Mouse (Mus musculus) frontal cortex, adult 2 months (tissue): ENCODE measurements around the gene Tmem150a. TPM values are rescaled to one million over a fixed set of nuclear protein-coding genes. Genes with fewer than 3 reads are reported as not detected.

Experiments used
- DNase-seq, 2 experiments: peaks; one replicate each; pipeline ENCODE4 v3.0.0; 2022; ENCODE audit warnings: low spot score in 1 of 2; ENCODE audit errors: extremely low spot score in 1 of 2
- polyA plus RNA-seq: library from polyadenylated mRNA; depleted of rRNA; stranded (reverse); fragments of >200 nt; gene quantifications from 2 replicates; pipeline ENCODE4 v1.2.3, GENCODE M21; 2012

The Tmem150a gene
- polyA plus RNA-seq, 1 experiment: 33.5 TPM

DNA sequence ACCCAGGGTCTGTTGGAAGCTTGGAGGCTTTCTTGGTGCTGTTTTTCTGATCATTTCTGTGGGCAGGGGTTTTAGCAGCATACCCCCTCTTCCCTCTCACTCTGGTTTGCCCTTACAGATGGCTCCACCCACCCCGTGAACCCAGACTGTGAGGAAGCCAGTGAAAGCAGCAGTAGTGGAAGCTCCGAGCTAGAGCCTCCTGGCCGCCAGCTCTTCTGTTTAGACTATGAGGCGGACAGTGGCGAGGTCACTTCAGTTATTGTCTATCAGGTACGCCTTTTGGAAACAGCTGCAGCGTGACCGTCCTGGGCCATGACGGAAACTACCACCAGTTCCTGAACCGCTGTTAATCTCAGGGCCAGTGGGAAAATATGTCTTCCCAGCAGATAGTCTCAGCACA is 6.8 kb upstream of the Tmem150a start:
- DNase-seq: no peak

DNA sequence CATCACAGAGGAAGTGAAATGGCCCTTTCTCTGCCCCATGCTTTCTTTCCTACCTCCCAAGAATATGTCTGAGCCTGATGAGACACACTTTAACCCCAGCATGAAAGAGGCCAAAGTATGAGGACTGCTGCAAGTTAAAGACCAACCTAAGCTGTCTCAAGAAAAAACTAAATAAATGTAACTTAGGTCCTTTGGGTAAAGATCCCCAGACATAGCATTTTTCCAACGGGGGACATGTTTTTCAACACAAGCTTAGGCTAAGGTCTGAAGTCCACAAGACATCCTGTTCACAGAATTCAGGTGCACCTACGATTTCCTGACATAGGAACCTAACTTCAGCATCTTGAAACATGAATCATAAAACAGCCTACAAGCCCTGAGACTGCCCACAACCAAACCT is 5.0 kb upstream of the Tmem150a start:
- no peak for DNase-seq

DNA sequence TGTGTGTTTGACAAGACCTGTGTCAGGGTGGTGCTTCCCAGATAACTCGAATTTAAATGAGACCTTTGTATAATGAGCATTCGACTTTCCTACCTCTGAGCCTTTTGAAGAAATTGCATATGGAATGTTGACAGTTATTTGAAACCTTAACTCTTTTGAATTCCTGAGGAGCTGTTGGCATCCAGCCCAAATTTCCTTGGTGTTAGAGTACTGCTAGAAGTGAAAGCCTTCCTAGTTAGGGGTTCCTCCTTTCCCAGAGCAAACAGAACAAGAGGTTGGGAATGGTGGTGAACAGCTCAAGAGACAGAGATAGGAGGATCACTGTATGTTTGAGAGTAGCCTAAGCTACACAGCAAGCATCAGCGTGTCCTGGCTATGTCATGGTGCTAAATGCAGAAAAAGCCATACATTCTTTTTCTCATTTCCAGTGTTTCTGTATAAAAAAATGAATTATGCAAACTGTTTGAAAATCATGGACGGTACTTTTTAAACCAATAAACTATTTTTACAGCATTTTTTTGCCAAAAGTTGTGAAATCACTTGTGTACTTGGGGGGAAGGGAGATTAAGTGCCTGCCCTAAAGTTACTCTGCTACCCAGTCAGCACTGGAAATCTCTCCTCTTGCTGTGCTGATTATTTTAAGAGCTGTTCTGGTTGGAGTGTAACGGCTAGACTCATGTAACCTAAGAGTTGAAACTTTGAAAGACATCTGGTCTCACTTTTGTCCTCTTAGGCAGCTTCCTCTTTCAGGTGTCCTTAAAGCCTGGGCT is 2.4 kb upstream of the Tmem150a start:
- DNase-seq: no peak

DNA sequence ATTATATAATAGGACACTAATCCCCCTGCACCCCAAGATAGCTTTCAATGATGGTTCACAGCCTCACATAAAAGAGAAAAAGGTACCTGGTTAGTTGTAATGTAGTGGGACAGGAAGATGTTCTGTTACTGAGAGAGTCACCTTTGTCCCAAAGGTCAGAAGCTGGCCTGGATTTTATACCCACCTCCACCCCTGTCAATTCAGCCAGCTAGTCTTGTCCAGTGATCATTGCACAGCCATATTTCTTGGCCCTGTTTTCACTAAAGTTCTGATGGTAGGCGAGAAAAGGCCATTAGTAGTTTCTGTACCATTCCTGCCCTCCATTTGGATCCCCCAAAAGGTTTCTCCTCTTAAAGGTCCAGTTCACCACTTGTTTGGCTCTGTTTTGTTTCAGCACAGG is 1.2 kb upstream of the Tmem150a start:
- DNase-seq: no peak

DNA sequence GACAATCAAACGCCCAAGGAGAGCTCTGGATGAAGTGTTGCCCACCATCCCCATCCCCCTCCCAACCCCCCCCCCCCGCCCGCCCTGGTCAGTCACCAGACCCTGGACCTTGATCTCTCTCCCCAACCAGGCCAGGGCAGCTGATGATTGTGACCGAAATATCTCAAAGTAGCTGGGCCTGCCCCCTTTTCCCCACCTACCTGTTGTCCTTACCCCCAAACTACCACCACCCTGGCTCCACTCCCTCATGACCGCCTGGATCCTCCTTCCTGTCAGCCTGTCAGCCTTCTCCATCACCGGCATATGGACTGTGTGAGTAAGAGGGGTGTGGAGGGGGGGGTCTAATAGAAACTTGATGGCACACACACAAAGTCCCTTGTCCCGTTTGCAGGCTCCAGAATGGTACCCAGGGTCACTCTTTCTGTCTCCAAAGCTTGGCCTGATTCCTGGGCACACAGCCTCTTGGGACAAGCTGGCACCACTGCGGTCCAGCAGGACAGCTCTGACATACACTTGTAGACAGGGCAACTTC is 820 bp downstream of the Tmem150a start:
- DNase-seq: no peak

DNA sequence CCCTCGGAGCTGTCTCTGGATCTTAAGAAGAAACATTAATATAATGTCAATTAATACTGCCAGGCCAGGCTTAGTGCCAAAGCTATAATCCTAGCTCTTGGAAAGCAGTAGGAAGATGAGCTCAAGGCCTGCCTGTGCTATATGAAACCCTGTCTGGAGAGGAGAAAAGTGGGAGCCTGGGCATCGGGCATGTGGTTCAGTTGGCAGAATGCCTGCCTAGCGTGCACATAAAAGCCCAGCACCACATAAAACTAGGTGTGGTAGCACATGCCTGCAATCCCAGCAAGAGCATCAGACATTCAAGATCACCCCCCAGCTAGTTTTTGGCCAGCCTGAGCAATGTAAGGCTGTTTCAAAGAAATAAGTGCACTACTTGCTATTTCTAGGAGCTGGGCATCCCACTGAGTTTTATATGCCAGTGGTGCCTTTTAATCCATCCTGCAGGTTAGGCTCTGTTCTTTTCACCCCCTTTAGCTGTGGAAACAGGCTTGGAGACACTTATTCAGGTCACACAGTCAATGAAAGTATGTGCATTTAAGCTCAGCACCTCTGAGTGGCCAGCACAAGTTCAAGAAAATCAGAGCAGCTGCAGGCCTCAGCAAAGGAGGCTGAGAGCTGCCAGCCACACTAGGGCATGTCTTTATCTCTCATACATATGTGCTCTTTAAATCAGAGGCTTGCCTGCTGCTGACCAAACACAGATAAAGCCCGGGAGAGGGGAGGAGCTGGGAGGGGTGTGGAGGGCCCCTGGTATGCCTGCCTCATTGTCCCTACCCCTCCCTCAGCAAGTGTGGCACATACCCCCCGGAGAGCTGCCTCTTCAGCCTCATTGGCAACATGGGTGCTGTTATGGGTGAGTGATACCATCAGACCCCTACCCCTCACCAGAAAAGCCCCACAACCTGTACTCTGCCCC is 2.2 kb downstream of the Tmem150a start:
- no peak for DNase-seq

DNA sequence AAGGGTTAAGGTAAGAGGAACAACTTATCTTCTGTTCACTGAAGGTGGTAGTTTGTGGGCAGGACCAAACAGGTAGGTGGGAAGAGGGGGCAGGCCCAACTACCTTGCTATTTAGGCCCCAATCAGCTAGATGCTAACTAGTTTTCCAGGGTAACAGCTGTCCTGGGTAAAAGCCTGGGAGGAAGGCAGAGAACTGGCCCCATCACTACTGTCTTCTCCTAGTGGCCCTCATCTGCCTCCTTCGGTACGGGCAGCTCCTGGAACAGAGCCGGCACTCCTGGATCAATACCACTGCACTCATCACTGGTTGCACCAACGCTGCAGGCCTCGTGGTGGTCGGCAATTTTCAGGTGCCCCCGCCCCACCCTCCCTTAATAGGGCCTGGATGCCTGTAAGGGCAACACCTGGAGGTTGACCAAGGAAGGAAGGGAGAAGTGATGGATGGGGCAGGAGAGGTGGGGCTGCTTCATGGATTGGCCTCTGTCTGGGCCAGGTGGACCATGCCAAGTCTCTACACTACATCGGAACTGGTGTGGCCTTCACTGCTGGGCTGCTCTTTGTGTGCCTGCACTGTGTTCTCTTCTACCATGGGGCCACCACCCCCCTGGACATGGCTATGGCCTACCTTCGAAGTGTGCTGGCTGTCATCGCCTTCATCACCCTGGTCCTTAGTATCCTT is 3.0 kb downstream of the Tmem150a start:
- no peak for DNase-seq

DNA sequence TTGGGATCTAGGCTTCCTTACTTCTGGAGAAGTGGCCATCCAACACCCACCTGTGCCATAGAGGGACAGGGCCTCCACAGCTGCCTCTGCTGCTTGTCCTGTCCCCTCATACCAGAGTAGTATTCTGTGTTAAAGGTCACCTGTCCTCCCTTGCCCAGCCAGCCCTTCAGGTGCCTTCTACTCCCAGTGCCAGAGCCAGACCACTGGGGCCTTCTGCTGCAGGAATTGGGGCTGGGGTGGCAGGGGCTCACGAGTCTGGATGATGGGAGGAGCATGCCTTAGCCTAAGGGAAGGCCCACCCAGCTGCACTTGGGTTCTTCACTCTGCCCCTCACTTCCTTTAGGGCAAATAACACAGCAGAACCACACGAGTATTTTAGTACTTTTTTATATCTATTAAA is 4.1 kb downstream of the Tmem150a start:
- no peak for DNase-seq

DNA sequence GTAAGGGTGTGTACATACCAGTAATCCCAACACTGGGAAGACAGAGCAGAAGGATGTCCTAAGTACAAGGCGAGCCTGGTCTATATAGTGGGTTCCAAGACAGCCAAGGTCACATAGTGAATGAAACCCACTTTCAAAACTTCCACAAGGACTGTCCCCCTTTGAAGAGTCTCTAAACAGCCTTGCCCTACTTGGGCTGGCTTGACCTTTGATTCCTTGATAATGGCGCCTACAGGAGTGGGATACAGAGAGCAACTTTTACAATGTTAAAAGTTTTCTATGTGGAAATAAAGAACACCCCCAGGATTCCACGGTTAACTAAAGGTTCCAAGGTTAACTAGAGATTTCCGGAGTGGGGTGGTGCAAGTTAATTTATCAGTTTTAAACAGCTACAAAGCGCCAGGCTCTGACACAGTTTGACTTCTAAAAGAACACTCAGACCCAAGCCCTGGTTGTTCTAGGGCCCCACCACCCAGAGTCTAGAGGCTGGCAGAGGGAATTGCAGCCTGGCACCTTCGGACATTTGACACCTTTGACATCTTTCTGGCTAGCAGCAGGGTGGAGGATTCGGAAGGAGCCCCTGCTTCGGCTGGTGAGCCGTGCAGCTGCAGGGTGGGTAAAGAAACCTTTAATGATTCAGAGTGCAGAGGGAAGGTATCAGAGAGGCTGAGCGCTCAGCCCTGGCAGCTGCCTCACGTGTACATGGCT is 4.8 kb downstream of the Tmem150a start:
- no peak for DNase-seq

DNA sequence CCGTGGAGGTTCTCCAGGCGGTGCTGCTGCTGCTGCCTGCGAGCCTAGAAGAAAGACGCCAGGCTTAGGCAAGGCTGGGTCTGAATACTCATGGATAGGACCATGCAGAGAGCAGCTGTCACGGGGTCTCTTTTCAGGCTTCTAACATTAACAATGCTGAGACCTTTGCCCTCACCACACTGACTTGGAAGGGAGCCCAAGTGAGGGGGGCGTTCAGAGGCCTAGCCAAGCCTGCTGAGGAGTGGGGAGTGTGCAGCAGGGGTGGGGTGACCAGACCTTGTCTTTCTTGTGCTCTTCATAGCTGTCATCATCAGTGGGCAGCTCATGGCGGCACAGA is 5.3 kb downstream of the Tmem150a start:
- no peak for DNase-seq

DNA sequence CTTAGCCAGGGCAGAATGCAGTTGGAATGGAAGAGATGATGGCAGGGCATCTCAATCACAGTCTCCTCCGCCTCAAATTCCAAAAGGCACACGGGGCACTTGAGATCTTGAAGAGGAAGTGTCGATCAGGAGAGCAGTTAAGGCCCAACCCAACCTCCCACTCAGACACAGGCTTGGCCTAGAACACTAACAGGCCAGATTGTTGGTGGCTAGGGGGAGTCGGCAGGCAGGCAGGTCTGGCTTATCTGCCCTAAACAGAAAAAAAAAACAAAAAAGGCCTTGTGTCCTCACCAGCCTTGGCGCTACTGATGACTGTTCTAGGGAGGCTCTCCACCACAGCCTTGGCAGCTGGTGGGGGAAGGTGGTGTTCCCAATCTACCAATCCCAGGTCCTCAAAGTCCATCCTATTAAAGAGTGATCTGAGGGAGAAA is 5.9 kb downstream of the Tmem150a start:
- no peak for DNase-seq

DNA sequence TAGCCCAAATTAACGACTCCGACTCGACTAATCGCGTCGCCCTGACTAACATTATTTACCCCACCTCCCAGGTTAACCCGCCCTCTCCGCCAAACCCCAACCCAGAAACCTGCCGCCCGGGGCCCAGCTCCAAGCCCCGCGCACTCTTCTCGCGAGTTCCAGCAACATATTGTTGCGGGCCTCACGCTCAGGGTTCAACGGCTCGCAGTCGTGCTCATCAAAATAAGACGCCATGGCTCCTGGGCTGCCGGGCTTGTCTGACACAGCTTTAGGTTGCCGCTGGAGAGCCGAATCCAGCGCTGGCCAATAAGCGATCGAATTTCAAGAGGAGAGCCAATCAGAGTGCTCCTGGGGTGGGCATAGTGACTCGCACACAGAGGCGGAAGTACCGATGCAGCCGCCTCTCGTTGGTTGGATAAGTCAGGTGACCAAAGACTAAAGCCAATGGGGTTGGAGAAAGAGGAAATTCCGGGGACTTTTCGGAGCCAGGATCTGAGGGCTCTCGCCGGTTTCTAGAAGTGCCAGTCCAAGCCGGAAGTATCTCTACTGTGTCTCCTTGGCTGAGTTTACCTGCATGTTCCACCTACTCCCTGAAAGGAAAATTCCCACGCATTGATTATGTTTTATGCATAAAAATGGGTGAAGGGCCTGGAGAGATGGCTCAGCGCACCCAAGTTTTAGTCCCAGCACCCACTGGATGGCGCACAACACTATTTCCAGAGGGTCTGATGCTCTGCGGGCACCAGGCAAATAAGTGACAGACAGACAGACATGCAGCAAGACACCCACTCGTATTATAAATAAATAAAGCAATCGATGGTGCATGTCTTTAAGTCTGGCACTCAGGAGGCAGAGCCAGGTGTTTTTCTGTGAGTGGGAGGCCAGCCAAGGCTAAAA is 7.1 kb downstream of the Tmem150a start:
- DNase-seq: peak; percentile 98

DNA sequence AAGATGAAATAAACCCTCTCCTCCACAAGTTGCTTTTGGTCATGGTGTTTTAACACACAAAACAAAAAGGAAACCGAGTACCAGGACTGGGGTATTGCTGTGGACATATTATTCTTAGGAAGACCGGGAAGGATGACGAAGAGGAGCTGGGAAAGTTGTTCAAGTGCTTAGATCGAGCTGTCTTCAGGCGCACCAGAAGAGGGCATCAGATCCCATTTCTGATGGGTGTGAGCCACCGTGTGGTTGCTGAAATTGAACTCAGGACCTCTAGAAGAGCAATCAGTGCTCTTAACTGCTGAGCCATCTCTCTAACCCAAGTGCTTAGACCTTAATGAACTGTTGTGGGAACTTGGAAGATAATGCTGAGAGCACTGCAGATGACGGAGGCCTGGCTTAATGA is 8.8 kb downstream of the Tmem150a start:
- DNase-seq: no peak

DNA sequence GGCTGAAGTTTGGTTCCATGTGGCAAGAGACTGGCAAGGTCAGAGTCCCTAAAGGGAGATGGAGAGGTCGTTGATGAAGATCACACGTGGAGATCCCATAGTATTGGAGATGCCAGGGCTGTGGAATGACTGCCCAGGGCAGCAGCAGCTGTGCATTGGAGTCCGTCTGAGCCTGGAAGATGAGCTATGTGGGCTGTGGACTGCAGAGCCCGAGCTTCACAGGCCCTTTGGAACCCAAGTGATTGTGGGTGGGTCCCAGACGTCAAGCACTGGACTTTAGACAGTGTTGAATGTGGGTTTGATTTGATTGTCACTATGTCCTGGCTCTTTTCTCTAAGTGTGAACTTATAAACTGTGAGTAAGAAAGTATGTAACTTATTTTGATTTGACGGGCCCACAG is 9.7 kb downstream of the Tmem150a start:
- DNase-seq: no peak

DNA sequence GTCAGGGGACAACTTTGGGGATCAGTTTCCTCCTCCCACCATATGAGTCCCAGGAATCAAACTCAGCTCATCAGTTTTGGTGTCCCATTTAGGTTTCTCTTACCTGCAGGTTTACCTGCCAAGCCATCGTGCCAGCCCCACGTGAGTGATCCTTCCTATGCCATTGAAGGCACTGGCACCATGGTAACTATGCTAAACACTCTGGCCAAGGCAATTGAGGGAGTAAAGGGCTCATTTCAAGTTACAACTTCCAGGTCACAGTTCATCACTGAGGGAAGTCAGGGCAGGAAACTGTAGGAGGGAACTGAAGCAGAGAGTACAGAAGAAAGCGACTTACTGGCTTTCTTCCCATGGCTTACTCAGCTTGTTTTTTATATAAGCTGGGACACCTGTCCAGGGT is 11.1 kb downstream of the Tmem150a start:
- DNase-seq: no peak

DNA sequence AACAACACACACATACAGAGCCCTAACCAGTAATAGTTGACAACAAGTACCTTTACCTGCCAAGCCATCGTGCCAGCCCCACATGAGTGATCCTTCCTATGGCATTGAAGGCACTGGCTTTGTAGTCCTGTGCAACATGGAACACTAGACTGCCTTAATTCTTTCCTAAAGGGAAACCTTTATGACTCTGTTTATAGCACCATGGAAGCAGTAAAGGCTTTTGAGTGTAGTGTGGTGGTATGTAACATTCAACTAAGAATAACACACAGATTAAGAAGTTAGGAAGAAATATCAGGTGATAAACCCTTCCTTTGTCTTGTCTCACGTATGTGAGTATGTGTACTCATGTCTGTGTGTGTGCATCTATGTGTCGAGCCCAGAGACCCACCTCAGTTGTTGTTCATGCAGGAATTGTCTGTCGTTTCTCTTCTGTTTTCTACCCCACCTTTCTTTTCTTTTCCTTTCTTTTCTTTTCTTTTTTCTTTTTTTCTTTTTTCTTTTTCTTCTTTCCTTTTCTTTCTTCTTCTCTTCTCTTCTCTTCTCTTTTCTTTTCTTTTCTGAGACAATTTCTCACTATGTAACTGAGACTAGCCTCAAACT is 11.7 kb downstream of the Tmem150a start, which contains the start of gene Rnf181:
Gene Rnf181 (minus strand): TSS at position 113 of the 600 bp plus-strand sequence.
- DNase-seq: no peak

DNA sequence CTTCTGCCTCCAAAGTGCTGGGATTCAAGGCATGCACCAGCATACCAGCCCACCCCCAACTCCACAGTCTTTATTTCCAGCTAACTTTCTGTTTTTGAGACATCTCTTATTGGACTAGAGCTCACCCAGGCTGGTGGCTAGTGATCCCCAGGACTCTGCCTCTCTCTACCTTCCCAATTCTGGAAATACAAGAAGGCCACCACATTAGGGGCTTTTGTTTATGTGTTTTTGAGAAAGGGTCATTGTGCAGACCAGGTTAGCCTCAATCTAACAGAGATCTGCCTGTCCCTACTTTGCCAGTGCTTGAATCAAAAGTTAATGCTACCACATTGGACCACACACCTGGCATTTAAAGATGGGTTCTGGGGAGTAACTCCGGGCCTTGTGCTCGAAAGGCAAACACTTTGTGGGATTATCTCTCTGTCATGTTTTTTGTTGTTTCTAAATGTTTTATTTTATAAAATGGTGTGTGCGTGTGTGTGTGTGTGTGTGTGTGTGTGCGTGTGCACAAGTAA is 12.3 kb downstream of the Tmem150a start:
- DNase-seq: no peak

DNA sequence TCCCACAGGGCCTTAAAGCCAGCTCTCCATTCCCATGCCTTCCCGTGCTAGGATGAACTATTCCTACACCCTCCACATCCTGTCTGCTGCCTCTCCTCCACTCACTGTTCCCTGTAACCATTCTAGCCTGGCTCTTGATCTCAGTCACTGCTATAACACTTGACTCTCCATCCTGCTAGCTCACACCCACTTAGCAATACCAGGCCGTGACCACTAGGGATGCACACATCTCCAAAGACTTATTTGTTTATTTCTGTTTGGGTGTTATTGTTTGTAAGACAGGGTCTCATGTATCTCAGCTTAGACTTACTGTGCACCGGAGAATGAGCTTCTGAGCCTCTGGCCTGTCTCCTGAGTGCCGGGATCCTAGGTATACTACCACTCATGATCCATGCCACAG is 14.3 kb downstream of the Tmem150a start:
- no peak for DNase-seq

DNA sequence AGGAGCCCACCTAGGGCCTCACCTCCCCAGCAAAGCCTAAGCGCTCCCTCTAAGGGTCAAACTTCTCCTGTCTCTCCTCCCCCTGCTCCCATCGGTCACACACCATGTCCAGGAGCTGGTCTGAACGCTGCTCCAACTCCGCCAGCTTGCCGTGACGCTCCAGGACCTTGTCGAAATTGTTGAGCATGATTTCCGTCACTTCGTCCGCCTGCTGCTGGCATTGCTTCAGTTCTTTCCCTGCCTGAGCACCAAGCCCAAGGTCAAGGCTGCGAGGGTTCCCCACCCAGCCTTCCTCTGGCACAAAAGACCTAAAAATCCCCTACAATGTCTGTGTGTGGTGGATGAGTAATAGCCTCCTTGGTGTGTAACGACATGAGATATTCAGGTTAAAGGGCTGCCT is 14.8 kb downstream of the Tmem150a start:
- DNase-seq: no peak
